Mouse (Mus musculus) liver, adult 2 months (tissue): ENCODE data around the gene Lsm12. TPM values are rescaled to one million over a fixed set of nuclear protein-coding genes. Genes with fewer than 3 reads are reported as not detected.

Experiments
- DNase-seq: peaks from one replicate; pipeline ENCODE4 v3.0.0-alpha.2; 2011; ENCODE audit warnings: low read depth, low spot score; ENCODE audit errors: extremely low read depth
- H3K27ac ChIP-seq: fragments of 200-500 bp; replicated peaks from 2 replicates; pipeline ENCODE4 v1.5.1; 2012; ENCODE audit warnings: low read depth, mild to moderate bottlenecking, control low read depth, inconsistent platforms, low read length; ENCODE audit not compliant: insufficient read depth
- H3K27me3 ChIP-seq: fragments of 200-500 bp; 2 replicates; pipeline ENCODE4 v1.6.1; 2012; ENCODE audit warnings: mild to moderate bottlenecking, moderate library complexity, low read length, inconsistent platforms; ENCODE audit not compliant: control insufficient read depth, insufficient read depth
- H3K36me3 ChIP-seq: fragments of 200-500 bp; 2 replicates; pipeline ENCODE4 v1.6.1; 2012; ENCODE audit warnings: low read length, inconsistent platforms; ENCODE audit not compliant: control insufficient read depth, insufficient read depth
- H3K4me1 ChIP-seq: fragments of 200-500 bp; 2 replicates; pipeline ENCODE4 v1.6.1; 2011; ENCODE audit warnings: low read length; ENCODE audit not compliant: control insufficient read depth, insufficient read depth
- H3K4me3 ChIP-seq: fragments of 200-500 bp; 2 replicates; pipeline ENCODE4 v1.5.1; 2011; ENCODE audit warnings: low read depth, mild to moderate bottlenecking, control low read depth, low read length, moderate library complexity; ENCODE audit not compliant: insufficient read depth
- H3K79me2 ChIP-seq: fragments of 200-500 bp; 2 replicates; pipeline ENCODE4 v1.6.1; 2012; ENCODE audit warnings: inconsistent platforms, mild to moderate bottlenecking, low read length, moderate library complexity; ENCODE audit not compliant: control insufficient read depth, insufficient read depth
- H3K9ac ChIP-seq: fragments of 200-500 bp; 2 replicates; pipeline ENCODE4 v1.6.1; 2012; ENCODE audit warnings: low read depth, mild to moderate bottlenecking, control low read depth, inconsistent platforms, low read length
- CTCF ChIP-seq: fragments of 200-500 bp; IDR thresholded peaks from 2 replicates; pipeline ENCODE4 v1.5.1; 2011; ENCODE audit warnings: low read depth, low read length, control low read depth
- POLR2A ChIP-seq: fragments of 200-500 bp; IDR thresholded peaks from 2 replicates; pipeline ENCODE4 v1.6.1; 2011; ENCODE audit warnings: low read length, control low read depth; ENCODE audit not compliant: insufficient read depth; ENCODE audit errors: extremely low read depth
- WGBS: fragments of 180-500 bp; shearing (Covaris S2); methylation state at CpG from one replicate; pipeline ENCODE4 v1.1.7; 2018; 5-methylcytosine and 5-hydroxymethylcytosine counted together
- polyA plus RNA-seq: library from polyadenylated mRNA; depleted of rRNA; stranded (reverse); fragments of >200 nt; gene quantifications from 2 replicates; pipeline ENCODE4 v1.2.3, GENCODE M21; 2012
- total RNA-seq: library from RNA; depleted of rRNA; stranded (reverse); fragments of >200 nt; gene quantifications from 2 replicates; pipeline ENCODE4 v1.2.3, GENCODE M21; 2014

The Lsm12 gene
- total and polyA plus RNA-seq, 2 experiments, result 11.4 to 24.5 TPM

- Histone ChIP-seq H3K4me1 (peaks cover 66% of the 10 kb centered on the region), H3K27ac (no peak overlapping the region), H3K36me3 (no peaks in the 10 kb centered on the region), H3K79me2 (peaks cover 45% of the 10 kb centered on the region), H3K9ac (no peak overlapping the region), H3K27me3 (no peaks in the 10 kb centered on the region), H3K4me3 (no peak overlapping the region)
- TF ChIP-seq POLR2A, result no peak
- TF ChIP-seq CTCF, result no peak
- no peak for DNase-seq
- WGBS, result 36% methylated on average over 10 of the region's 10 CpGs
Measured at GRCm38 (mm10) chr11:102214430-102215156, 29.5 kb upstream of the Lsm12 start.

GRCm38 (mm10) chr11:102211936-102212341 lies 26.8 kb upstream of the Lsm12 start:
- Histone ChIP-seq H3K27ac (no peak overlapping the region), H3K9ac (no peak overlapping the region), H3K4me1 (peaks cover 53% of the 10 kb centered on the region), H3K79me2 (peaks cover 67% of the 10 kb centered on the region), H3K27me3 (no peaks in the 10 kb centered on the region), H3K4me3 (no peak overlapping the region), H3K36me3 (no peaks in the 10 kb centered on the region)
- 76% methylated on average over 18 of the region's 18 CpGs for WGBS
- DNase-seq, result no peak
- TF ChIP-seq POLR2A (no peak), CTCF (no peak)

- peak overlapping the region; percentile 61 for H3K27ac ChIP-seq
- TF ChIP-seq POLR2A (no peak), CTCF (no peak)
- H3K9ac ChIP-seq, result peak overlapping the region; percentile 5; the same call in 1 of the 2 replicates
- peaks cover under 1% of the 10 kb centered on the region; the same call in 1 of the 2 replicates for H3K36me3 ChIP-seq
- DNase-seq, result peak; percentile 83
- peaks cover 48% of the 10 kb centered on the region for H3K4me1 ChIP-seq
- H3K79me2 ChIP-seq, result peaks cover 75% of the 10 kb centered on the region
- H3K27me3 ChIP-seq, result no peaks in the 10 kb centered on the region
- WGBS, result 22% methylated on average over 5 of the region's 5 CpGs
- no peak overlapping the region for H3K4me3 ChIP-seq
Measured at GRCm38 (mm10) chr11:102211011-102211410, 25.9 kb upstream of the Lsm12 start.

DNA sequence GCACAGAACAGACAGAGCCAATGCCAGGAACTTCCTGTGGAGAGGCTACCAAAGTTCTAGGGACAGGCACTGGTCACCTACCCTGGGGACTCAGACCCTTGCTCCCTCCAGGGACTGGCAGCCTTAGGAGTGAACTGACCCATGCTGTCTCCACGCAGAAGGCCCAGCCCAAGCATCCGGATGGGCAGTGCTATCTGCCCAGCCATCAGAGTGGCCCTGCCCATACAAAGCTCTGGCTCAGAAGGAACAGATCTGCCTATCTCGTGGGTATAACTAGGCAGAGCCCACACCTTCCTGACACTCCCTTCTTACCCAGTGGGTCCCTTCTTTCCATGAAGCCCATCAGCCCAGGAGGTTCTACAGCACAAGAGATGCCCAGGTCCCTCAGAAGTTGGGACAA lies 25.1 kb upstream of the Lsm12 start:
- TF ChIP-seq CTCF (no peak), POLR2A (no peak)
- no peak overlapping the region for H3K27ac ChIP-seq
- H3K27me3 ChIP-seq, result no peaks in the 10 kb centered on the region
- 31% methylated on average over 3 of the region's 3 CpGs for WGBS
- peaks cover 2% of the 10 kb centered on the region; the same call in 1 of the 2 replicates for H3K36me3 ChIP-seq
- H3K9ac ChIP-seq, result no peak overlapping the region
- peak; percentile 42 for DNase-seq
- peaks cover 40% of the 10 kb centered on the region for H3K4me1 ChIP-seq
- peaks cover 68% of the 10 kb centered on the region for H3K79me2 ChIP-seq
- no peak overlapping the region for H3K4me3 ChIP-seq

GRCm38 (mm10) chr11:102209742-102210141 lies 24.6 kb upstream of the Lsm12 start:
- Histone ChIP-seq H3K27ac (no peak overlapping the region), H3K4me3 (no peak overlapping the region), H3K4me1 (peaks cover 37% of the 10 kb centered on the region), H3K79me2 (peaks cover 63% of the 10 kb centered on the region), H3K9ac (no peak overlapping the region), H3K36me3 (peaks cover 2% of the 10 kb centered on the region; the same call in 1 of the 2 replicates), H3K27me3 (no peaks in the 10 kb centered on the region)
- 13% methylated on average over 2 of the region's 2 CpGs for WGBS
- TF ChIP-seq POLR2A (no peak), CTCF (peak; percentile 73)
- peak; percentile 53 for DNase-seq

DNA sequence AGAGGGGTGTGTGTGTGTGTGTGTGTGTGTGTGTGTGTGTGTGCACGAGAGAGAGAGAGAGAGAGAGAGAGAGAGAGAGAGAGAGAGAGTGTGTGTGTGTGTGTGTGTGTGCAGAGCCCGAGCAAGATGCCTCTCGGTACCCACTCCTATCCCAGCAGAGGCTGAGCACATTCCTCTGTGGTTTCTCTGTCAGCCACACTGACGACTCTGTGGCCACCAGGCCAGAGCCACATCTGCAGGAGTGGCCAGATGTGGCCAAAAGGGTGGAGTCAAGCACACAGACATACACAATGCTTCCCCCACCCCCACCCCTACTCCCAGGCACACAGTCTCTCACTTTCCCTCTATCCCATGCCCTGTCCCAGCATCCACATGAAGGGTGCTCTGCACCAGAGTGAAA lies 23.8 kb upstream of the Lsm12 start:
- Histone ChIP-seq H3K27me3 (no peaks in the 10 kb centered on the region), H3K9ac (no peak overlapping the region), H3K36me3 (peaks cover 3% of the 10 kb centered on the region), H3K4me3 (no peak overlapping the region), H3K27ac (no peak overlapping the region), H3K4me1 (peaks cover 29% of the 10 kb centered on the region), H3K79me2 (peaks cover 54% of the 10 kb centered on the region)
- DNase-seq, result no peak
- WGBS, result 49% methylated on average over 4 of the region's 4 CpGs
- TF ChIP-seq POLR2A, result no peak
- no peak for TF ChIP-seq CTCF
